Mouse (Mus musculus): Measurements from ENCODE around the gene Cstad.

The Cstad gene

GRCm38 (mm10) chr2:30593636-30594310 is 1.1 kb upstream of the Cstad start:
- DNase-seq (ENCODE audit: extremely low read depth, low read depth), result no peak

GRCm38 (mm10) chr2:30595796-30596195 is 956 bp downstream of the Cstad start:
- no peak for DNase-seq (ENCODE audit: extremely low read depth, low read depth)

GRCm38 (mm10) chr2:30599621-30600020 is 4.8 kb downstream of the Cstad start:
- no peak for DNase-seq (ENCODE audit: extremely low read depth, low read depth)

GRCm38 (mm10) chr2:30600291-30600690 is 5.5 kb downstream of the Cstad start:
- DNase-seq (ENCODE audit: extremely low read depth, low read depth), result no peak

- DNase-seq (ENCODE audit: extremely low read depth, low read depth), result no peak
Measured at GRCm38 (mm10) chr2:30600965-30601841, 6.4 kb downstream of the Cstad start.

GRCm38 (mm10) chr2:30602451-30602850 is 7.6 kb downstream of the Cstad start:
- no peak for DNase-seq (ENCODE audit: extremely low read depth, low read depth)

- no peak for DNase-seq (ENCODE audit: extremely low read depth, low read depth)
Measured at GRCm38 (mm10) chr2:30603731-30604130, 8.9 kb downstream of the Cstad start.

- no peak for DNase-seq (ENCODE audit: extremely low read depth, low read depth)
Measured at GRCm38 (mm10) chr2:30604880-30605761, 10.3 kb downstream of the Cstad start.

- DNase-seq (ENCODE audit: extremely low read depth, low read depth), result no peak
Measured at GRCm38 (mm10) chr2:30605762-30606051, 10.9 kb downstream of the Cstad start.

GRCm38 (mm10) chr2:30606621-30607052 is 11.8 kb downstream of the Cstad start:
- DNase-seq (ENCODE audit: extremely low read depth, low read depth), result no peak

- DNase-seq (ENCODE audit: extremely low read depth, low read depth), result no peak
Measured at GRCm38 (mm10) chr2:30607941-30608340, 13.1 kb downstream of the Cstad start.

GRCm38 (mm10) chr2:30608690-30609201 is 13.9 kb downstream of the Cstad start:
- DNase-seq (ENCODE audit: extremely low read depth, low read depth), result no peak

GRCm38 (mm10) chr2:30613574-30613973 is 18.7 kb downstream of the Cstad start:
- DNase-seq (ENCODE audit: extremely low read depth, low read depth), result no peak

GRCm38 (mm10) chr2:30614151-30614923 is 19.5 kb downstream of the Cstad start:
- no peak for DNase-seq (ENCODE audit: extremely low read depth, low read depth)

GRCm38 (mm10) chr2:30615869-30616268 is 21.0 kb downstream of the Cstad start:
- no peak for DNase-seq (ENCODE audit: extremely low read depth, low read depth)

GRCm38 (mm10) chr2:30616464-30616863 is 21.6 kb downstream of the Cstad start:
- no peak for DNase-seq (ENCODE audit: extremely low read depth, low read depth)

- no peak for DNase-seq (ENCODE audit: extremely low read depth, low read depth)
Measured at GRCm38 (mm10) chr2:30618487-30619248, 23.8 kb downstream of the Cstad start.

GRCm38 (mm10) chr2:30623873-30624272 is 29.0 kb downstream of the Cstad start:
- DNase-seq (ENCODE audit: extremely low read depth, low read depth), result peak; percentile 18

GRCm38 (mm10) chr2:30625296-30625826 is 30.5 kb downstream of the Cstad start:
- no peak for DNase-seq (ENCODE audit: extremely low read depth, low read depth)

Measured in MEL-GATA-1-ER (cell line).